Mouse (Mus musculus) bone marrow, adult 2 months (tissue): ENCODE data around the gene Hoxd9. TPM values are rescaled to one million over a fixed set of nuclear protein-coding genes. Genes with fewer than 3 reads are reported as not detected.

Experiments used
- H3K27ac ChIP-seq: fragments of 200-500 bp; 2 replicates; pipeline ENCODE4 v1.5.1; 2012; ENCODE audit warnings: low read depth, mild to moderate bottlenecking, control low read depth, inconsistent platforms, low read length; ENCODE audit not compliant: control insufficient read depth, poor library complexity, insufficient read depth
- H3K4me1 ChIP-seq: fragments of 200-500 bp; 2 replicates; pipeline ENCODE4 v1.6.1; 2011; ENCODE audit warnings: low read length; ENCODE audit not compliant: control insufficient read depth, insufficient read depth
- H3K4me3 ChIP-seq: fragments of 200-500 bp; replicated peaks from 2 replicates; pipeline ENCODE3; 2011; ENCODE audit warnings: mild to moderate bottlenecking, low read depth, low read length, control low read depth; ENCODE audit not compliant: control insufficient read depth
- CTCF ChIP-seq: fragments of 200-500 bp; IDR thresholded peaks from 2 replicates; pipeline ENCODE4 v1.5.1; 2011; ENCODE audit warnings: low read length, control low read depth; ENCODE audit not compliant: control insufficient read depth, insufficient read depth
- POLR2A ChIP-seq: fragments of 200-500 bp; IDR thresholded peaks from 2 replicates; pipeline ENCODE4 v1.6.1; 2011; ENCODE audit warnings: low read depth, mild to moderate bottlenecking, control low read depth, low read length, borderline replicate concordance; ENCODE audit not compliant: control insufficient read depth
- WGBS: fragments of 180-500 bp; shearing (Covaris S2); methylation state at CpG from one replicate; pipeline ENCODE4 v1.1.7; 2018; 5-methylcytosine and 5-hydroxymethylcytosine counted together
- polyA plus RNA-seq: library from polyadenylated mRNA; stranded (reverse); fragments of >200 nt; gene quantifications from 2 replicates; pipeline ENCODE4 v1.2.4, GENCODE M21; 2011; ENCODE audit warnings: low replicate concordance; ENCODE audit not compliant: missing spikeins, insufficient read depth, insufficient read length

The Hoxd9 gene
- polyA plus RNA-seq, 1 experiment = not detected

DNA sequence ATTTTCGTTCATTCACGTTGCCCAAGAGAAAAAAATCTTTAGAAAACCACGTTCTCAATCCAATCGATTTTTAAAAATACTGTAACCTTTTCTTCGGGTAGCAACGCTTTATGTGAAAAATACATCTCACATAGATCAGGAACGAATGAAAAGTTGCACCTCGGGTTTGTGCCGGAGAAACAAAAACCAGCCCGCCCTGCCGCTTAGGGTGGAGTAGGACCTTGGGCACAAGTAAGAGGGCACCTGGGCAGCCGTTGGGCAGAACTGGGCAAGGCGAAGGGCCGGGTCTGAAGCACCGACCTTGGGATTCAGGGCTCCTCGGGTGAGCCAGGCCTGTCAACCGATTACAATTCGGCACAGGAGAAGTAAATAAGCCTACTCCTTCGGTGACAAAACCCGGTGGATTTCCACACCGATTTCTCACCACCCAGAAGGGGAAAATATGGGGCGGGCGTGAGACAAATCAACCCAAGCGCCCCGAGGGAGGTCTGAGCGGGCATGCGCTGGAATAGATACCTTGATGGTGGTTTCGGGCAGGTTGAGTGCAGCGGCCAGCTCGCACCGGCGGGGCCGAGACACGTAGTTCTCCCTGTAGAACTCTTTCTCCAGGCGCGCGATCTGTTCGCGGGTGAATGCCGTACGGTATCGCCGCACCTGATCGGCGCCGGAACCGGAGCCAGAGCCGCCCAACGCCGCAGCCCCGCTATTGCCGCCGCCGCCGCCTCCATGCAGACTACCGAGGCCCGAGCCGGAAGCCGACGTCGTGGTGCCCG lies 40.1 kb upstream of the Hoxd9 start:
- H3K4me1 ChIP-seq = no peaks in the 10 kb centered on the region; the same call in 1 of the 2 replicates
- no peak overlapping the region for H3K27ac ChIP-seq
- 4% methylated on average over 62 of the region's 62 CpGs for WGBS
- no peak overlapping the region for H3K4me3 ChIP-seq
- no peak for TF ChIP-seq CTCF
- no peak for TF ChIP-seq POLR2A

DNA sequence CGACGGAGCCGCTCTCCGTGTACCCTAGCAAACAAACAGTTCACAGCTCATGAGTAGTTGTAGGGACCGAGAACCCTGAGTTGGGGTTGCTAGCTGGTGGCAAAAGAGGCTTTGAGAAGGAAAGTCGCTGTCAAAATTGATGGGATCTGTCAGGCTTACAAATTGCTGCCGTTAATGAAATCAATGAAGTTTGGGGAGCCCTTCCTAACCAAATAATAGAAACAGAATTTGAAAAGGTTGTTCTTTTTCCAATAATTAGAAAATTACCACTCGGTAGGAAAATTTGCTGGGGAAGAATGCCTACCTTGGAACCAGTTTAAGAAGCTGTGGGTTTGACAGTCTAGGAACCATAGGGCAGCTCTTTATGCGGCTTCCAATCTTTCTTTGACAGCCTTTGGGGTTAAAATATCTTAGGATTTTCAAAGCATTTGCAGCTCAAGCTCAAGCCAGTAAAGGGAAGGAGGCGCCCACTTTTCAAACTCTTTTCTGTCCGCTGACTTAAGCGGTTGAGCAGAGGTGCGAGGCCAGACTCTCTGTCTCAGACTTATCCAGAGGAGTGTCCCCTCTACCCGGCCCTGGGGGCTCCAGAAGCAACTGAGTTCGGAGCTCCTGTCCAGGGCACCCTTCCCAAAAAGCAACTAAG lies 39.4 kb upstream of the Hoxd9 start:
- Histone ChIP-seq H3K4me1 (no peaks in the 10 kb centered on the region; the same call in 1 of the 2 replicates), H3K4me3 (no peak overlapping the region), H3K27ac (no peak overlapping the region)
- no peak for TF ChIP-seq POLR2A
- no peak for TF ChIP-seq CTCF
- 6% methylated on average over 15 of the region's 15 CpGs for WGBS

DNA sequence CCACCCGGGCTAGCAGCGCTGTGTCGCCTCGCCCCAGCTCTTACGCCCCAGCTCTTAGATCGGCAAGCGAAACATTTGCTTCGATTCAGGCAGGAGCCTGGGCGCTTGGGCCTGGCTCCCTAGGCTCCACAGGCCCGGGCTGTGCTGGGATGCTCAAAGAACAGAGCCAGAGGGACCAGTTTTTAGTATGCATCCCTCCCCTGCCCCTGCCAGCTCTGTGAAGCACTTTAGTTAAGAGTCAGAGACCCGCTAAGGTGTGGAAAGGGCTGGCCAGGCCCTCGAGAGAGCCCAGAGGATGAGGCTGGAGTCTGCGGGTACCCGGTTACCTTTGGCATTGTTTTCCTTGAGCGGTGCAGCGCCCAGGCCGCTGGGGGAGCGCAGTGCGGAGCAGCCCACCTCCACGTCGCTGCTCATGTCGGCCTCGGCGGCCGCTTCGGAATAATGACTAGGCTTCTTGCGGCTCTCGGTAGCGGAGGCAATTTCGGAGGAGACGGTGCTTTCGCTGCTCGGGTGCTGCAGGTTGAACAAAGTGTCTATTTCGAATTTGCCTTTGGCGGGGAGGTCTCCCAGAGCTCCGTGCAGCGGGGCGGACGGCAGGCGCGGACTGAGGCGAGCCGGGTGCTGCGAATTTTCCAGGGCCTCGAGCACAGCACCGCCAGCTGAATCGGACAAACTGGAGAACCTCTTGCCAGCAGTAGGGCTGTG lies 38.7 kb upstream of the Hoxd9 start:
- Histone ChIP-seq H3K4me3 (no peak overlapping the region), H3K4me1 (no peaks in the 10 kb centered on the region; the same call in 1 of the 2 replicates), H3K27ac (no peak overlapping the region)
- WGBS = 4% methylated on average over 47 of the region's 47 CpGs
- TF ChIP-seq CTCF (no peak), POLR2A (no peak)

DNA sequence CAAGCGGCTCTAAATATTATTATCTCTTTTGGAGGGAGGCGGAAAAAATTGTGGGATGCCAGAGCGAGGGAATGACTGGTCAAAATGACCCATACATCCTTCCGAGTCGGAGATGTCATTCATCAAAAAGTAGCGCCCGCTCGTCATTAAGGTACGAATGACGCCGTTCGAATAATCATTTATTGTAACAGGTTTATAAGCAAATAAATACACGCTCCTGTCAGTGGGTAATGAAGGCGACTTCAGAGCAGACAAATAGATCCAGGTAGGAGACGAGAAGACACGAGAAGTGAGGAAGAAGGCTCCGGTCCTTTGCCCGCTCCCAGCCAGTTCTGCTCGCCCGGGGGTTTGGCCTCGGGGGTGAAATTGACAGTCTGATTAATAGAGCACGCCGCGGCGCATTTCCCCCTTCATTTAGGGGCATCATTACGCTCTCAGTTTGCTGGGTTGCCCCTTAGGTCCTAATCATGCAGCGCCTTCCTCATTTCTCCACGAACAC lies 38.0 kb upstream of the Hoxd9 start, which contains the start of gene Evx2:
Gene Evx2, minus strand, starts transcription at position 51 of the 499 bp plus-strand sequence.
- TF ChIP-seq POLR2A (no peak), CTCF (no peak)
- Histone ChIP-seq H3K27ac (no peak within 1 kb of the TSS), H3K4me3 (no peak within 1 kb of the TSS), H3K4me1 (no peaks in the 10 kb centered on the region; the same call in 1 of the 2 replicates)
- WGBS = 10% methylated on average over 28 of the region's 28 CpGs

DNA sequence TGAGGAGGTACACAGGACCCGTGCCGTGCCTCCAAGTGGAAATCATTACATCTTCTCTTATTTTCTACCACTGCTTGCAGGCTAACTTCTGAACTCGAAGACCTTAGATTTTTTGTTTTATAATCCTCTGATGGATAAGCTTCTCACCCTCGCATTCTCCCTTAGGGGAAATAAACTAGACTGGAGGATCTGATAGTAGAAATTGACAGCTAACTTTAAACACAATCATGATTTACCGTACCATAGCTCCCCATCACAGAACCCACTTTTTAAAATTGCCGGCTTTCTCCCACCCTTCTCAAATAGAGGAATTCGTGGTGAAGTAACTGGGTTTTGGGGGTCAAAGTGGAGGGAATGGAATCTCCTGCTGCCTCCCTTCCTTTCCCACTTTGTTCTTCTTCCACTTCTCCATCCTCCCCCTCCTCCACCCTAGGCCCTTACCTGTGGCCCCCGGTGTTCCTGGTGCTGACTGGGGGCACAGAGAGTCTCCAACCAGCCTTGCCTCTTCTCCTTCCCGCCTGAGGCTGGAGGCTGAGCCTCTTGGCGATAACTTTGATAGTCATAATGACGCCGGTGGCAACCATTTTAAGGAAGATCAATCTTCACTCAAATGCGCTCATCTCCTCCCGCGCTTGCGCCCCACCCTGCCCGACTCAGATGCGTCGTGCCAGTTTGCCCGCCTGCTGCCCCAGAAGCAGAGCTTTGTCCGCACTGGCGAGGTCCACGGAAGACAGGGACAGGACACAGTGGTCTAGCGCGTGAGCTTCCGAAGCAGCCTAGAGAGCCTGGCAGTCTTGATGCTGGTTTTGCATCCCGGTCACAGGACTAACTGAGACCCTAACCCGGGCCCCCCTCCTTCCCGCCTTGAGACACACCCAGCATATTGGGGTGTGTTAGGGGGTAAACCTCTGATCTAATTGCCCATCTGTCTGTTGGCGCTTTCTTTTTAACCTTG lies 36.8 kb upstream of the Hoxd9 start:
- TF ChIP-seq CTCF = no peak
- TF ChIP-seq POLR2A = no peak
- Histone ChIP-seq H3K4me1 (no peaks in the 10 kb centered on the region; the same call in 1 of the 2 replicates), H3K4me3 (no peak overlapping the region), H3K27ac (no peak overlapping the region)
- 6% methylated on average over 30 of the region's 30 CpGs for WGBS

DNA sequence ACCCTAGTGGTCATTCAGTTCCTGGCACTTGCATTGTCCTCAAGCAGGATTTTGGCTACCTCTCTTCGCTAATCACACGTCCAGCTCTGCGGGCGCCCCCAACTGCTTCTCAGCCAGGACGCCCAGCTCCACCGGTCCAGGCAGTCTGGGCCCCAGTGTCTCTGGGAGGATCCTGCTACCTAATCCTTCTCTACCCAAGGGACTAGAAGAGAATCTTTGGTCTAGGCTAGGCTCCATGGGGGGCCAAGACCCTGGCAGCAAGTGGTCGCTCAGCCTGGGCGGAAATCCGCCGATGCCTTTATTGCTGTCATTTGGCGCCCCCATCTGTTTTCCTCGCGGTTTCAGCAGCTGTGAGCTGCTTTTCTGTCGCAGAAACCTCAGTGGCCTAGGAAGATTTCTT lies 35.8 kb upstream of the Hoxd9 start:
- Histone ChIP-seq H3K4me3 (no peak overlapping the region), H3K27ac (no peak overlapping the region), H3K4me1 (no peaks in the 10 kb centered on the region; the same call in 1 of the 2 replicates)
- WGBS = 7% methylated on average over 14 of the region's 14 CpGs
- TF ChIP-seq CTCF = peak; percentile 16; the same call in 1 of the 2 replicates
- TF ChIP-seq POLR2A = no peak

DNA sequence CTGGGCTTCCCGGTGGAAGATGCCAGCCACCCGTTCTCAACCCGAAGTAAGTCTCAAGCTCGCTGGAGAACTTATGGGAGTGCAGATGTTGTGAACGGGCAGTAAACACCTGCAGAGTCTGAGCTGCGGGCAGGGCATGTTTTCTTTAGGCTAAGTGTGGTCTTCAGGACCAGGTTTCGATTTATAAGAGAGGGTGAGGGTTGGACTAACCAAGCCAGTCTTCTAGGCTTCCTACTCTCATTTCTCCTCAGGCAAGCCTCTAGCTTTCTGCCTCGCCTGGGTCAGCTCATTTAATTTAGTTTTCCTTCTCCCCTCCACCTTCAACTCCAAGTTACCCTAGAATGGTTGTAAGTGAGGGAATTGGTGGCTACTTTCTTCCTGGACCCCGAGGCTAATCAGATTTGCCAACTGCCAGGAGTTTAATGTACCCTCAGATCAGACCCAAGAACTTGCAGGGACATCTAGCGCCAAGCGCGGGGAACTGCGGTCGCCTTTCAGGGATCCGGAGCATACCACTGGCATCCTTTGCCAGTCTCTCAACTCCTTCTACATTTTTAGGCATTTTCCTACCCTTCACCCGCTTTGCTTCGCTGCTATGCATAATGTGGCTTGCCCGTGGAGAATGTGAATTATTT lies 34.1 kb upstream of the Hoxd9 start:
- no peak overlapping the region for H3K4me3 ChIP-seq
- TF ChIP-seq POLR2A = no peak
- peak; percentile 40; the same call in 1 of the 2 replicates for TF ChIP-seq CTCF
- no peaks in the 10 kb centered on the region; the same call in 1 of the 2 replicates for H3K4me1 ChIP-seq
- no peak overlapping the region for H3K27ac ChIP-seq
- WGBS = 6% methylated on average over 18 of the region's 18 CpGs
